Mouse (Mus musculus) kidney, postnatal 14 days (tissue): Measurements from ENCODE around the gene Rcor2.

Source experiments
- DNase-seq: peaks from one replicate; pipeline ENCODE4 v3.0.0; 2022; ENCODE audit warnings: mixed read lengths

Gene Rcor2

GRCm38 (mm10) chr19:7265478-7266191 lies 1.5 kb upstream of the Rcor2 start:
- no peak for DNase-seq

GRCm38 (mm10) chr19:7266421-7266831 lies 699 bp upstream of the Rcor2 start:
- DNase-seq: no peak

GRCm38 (mm10) chr19:7267781-7268721 lies 926 bp downstream of the Rcor2 start:
- DNase-seq: peak; percentile 88

- DNase-seq: peak; percentile 73
These were observed 1.6 kb downstream of the Rcor2 start for GRCm38 (mm10) chr19:7268722-7269090.

GRCm38 (mm10) chr19:7269290-7270044 lies 2.3 kb downstream of the Rcor2 start:
- DNase-seq: no peak

- no peak for DNase-seq
These were observed 6.4 kb downstream of the Rcor2 start for GRCm38 (mm10) chr19:7273486-7273885.

- DNase-seq: no peak
These were observed 7.3 kb downstream of the Rcor2 start for GRCm38 (mm10) chr19:7274326-7274990.

- no peak for DNase-seq
These were observed 8.1 kb downstream of the Rcor2 start for GRCm38 (mm10) chr19:7275131-7275789.

- no peak for DNase-seq
These were observed 9.0 kb downstream of the Rcor2 start for GRCm38 (mm10) chr19:7276053-7276659.

- DNase-seq: no peak
These were observed 9.7 kb downstream of the Rcor2 start for GRCm38 (mm10) chr19:7276796-7277195.

- DNase-seq: no peak
These were observed 11.2 kb downstream of the Rcor2 start for GRCm38 (mm10) chr19:7278200-7278906.

GRCm38 (mm10) chr19:7279114-7279513 lies 12.0 kb downstream of the Rcor2 start:
- peak; percentile 64 for DNase-seq

GRCm38 (mm10) chr19:7280557-7281330 lies 13.6 kb downstream of the Rcor2 start:
- no peak for DNase-seq

- DNase-seq: no peak
These were observed 19.6 kb downstream of the Rcor2 start for GRCm38 (mm10) chr19:7286563-7287315.

- DNase-seq: no peak
These were observed 21.2 kb downstream of the Rcor2 start for GRCm38 (mm10) chr19:7288288-7288687.

GRCm38 (mm10) chr19:7289767-7290166 lies 22.6 kb downstream of the Rcor2 start:
- DNase-seq: no peak

GRCm38 (mm10) chr19:7291958-7292709 lies 25.0 kb downstream of the Rcor2 start:
- no peak for DNase-seq

GRCm38 (mm10) chr19:7294098-7294876 lies 27.2 kb downstream of the Rcor2 start:
- no peak for DNase-seq
